Mouse (Mus musculus) MEL (cell line): ENCODE measurements around the gene Vps9d1. TPM values are rescaled to one million over a fixed set of nuclear protein-coding genes. Genes with fewer than 3 reads are reported as not detected.

Experiments used
- DNase-seq: peaks from one replicate; pipeline ENCODE4 v3.0.0; 2011; ENCODE audit warnings: low read depth, low spot score
- H3K27ac ChIP-seq: 2 replicates; pipeline ENCODE4 v1.5.1; 2012; ENCODE audit warnings: low read depth, mild to moderate bottlenecking, control low read depth, low read length, moderate library complexity; ENCODE audit not compliant: control insufficient read depth
- H3K27me3 ChIP-seq, 2 experiments: fragments of 150-350 bp in 1 of 2; sonication (generic) in 1 of 2; 2 replicates each; pipeline ENCODE4 v1.6.1; 2012; ENCODE audit warnings: low read length in 2 of 2, mild to moderate bottlenecking in 2 of 2, improper control_type of control experiment in 1 of 2, moderate library complexity in 1 of 2; ENCODE audit not compliant: insufficient read depth in 2 of 2, control insufficient read depth in 1 of 2
- H3K36me3 ChIP-seq, 2 experiments: 2 replicates each; pipeline ENCODE4 v1.6.1; 2012 to 2014; ENCODE audit warnings: low read length in 2 of 2, improper control_type of control experiment in 1 of 2, inconsistent platforms in 1 of 2, mild to moderate bottlenecking in 1 of 2; ENCODE audit not compliant: insufficient read depth in 2 of 2, control insufficient read depth in 1 of 2
- H3K4me1 ChIP-seq, 2 experiments: fragments of 150-350 bp in 1 of 2; sonication (generic) in 1 of 2; 2 replicates each; pipeline ENCODE4 v1.6.1; 2012; ENCODE audit warnings: low read length in 2 of 2, improper control_type of control experiment in 1 of 2, mild to moderate bottlenecking in 1 of 2; ENCODE audit not compliant: insufficient read depth in 2 of 2, control insufficient read depth in 1 of 2
- H3K4me3 ChIP-seq, 2 experiments: fragments of 150-350 bp in 1 of 2; sonication (generic) in 1 of 2; 2 replicates each; pipeline ENCODE4 v1.5.1; 2012; ENCODE audit warnings: low read depth in 2 of 2, low read length in 2 of 2, mild to moderate bottlenecking in 2 of 2, moderate library complexity in 2 of 2, control low read depth in 1 of 2, improper control_type of control experiment in 1 of 2; ENCODE audit not compliant: control insufficient read depth in 1 of 2, insufficient read depth in 1 of 2
- H3K79me2 ChIP-seq: 2 replicates; pipeline ENCODE4 v1.6.1; 2012; ENCODE audit warnings: mild to moderate bottlenecking, low read length, moderate library complexity; ENCODE audit not compliant: control insufficient read depth, poor library complexity, insufficient read depth
- H3K9ac ChIP-seq: 2 replicates; pipeline ENCODE4 v1.6.1; 2012; ENCODE audit warnings: low read depth, mild to moderate bottlenecking, control low read depth, low read length, moderate library complexity; ENCODE audit not compliant: control insufficient read depth, poor library complexity, severe bottlenecking
- H3K9me3 ChIP-seq: fragments of 150-350 bp; sonication (generic); replicated peaks from 2 replicates; pipeline ENCODE4 v1.6.1; 2012; ENCODE audit warnings: mild to moderate bottlenecking, low read length, improper control_type of control experiment, moderate library complexity; ENCODE audit not compliant: insufficient read depth
- CHD1 ChIP-seq: IDR thresholded peaks from 2 replicates; pipeline ENCODE4 v1.6.1; 2012; ENCODE audit warnings: low read depth, mild to moderate bottlenecking, inconsistent platforms, low read length, improper control_type of control experiment
- ETS1 ChIP-seq: IDR thresholded peaks from 2 replicates; pipeline ENCODE4 v1.6.1; 2012; ENCODE audit warnings: low read depth, mild to moderate bottlenecking, inconsistent platforms, low read length, improper control_type of control experiment, moderate library complexity
- GABPA ChIP-seq: IDR thresholded peaks from 2 replicates; pipeline ENCODE4 v1.6.1; 2012; ENCODE audit warnings: low read depth, mild to moderate bottlenecking, inconsistent platforms, low read length, improper control_type of control experiment, moderate library complexity
- HCFC1 ChIP-seq: IDR thresholded peaks from 2 replicates; pipeline ENCODE4 v1.6.1; 2012; ENCODE audit warnings: low read depth, mild to moderate bottlenecking, inconsistent platforms, low read length, improper control_type of control experiment, moderate library complexity
- JUND ChIP-seq: IDR thresholded peaks from 2 replicates; pipeline ENCODE4 v1.6.1; 2011; ENCODE audit warnings: low read depth, mild to moderate bottlenecking, improper control_type of control experiment, low read length
- MAFK ChIP-seq: IDR thresholded peaks from 2 replicates; pipeline ENCODE4 v1.6.1; 2011; ENCODE audit warnings: low read depth, mild to moderate bottlenecking, low read length, improper control_type of control experiment, borderline replicate concordance
- MAZ ChIP-seq: IDR thresholded peaks from 2 replicates; pipeline ENCODE4 v1.6.1; 2012; ENCODE audit warnings: low read depth, mild to moderate bottlenecking, inconsistent platforms, low read length, improper control_type of control experiment
- MXI1 ChIP-seq: IDR thresholded peaks from 2 replicates; pipeline ENCODE4 v1.6.1; 2011; ENCODE audit warnings: mild to moderate bottlenecking, low read depth, low read length, improper control_type of control experiment
- NELFE ChIP-seq: IDR thresholded peaks from 2 replicates; pipeline ENCODE4 v1.6.1; 2011; ENCODE audit warnings: low read depth, low read length, improper control_type of control experiment
- NRF1 ChIP-seq: IDR thresholded peaks from 2 replicates; pipeline ENCODE4 v1.6.1; 2014; ENCODE audit warnings: low read depth, mild to moderate bottlenecking, inconsistent platforms, low read length, improper control_type of control experiment, moderate library complexity; ENCODE audit not compliant: poor library complexity, insufficient read depth, severe bottlenecking
- POLR2A ChIP-seq, 2 experiments: IDR thresholded peaks; 2 replicates each; pipeline ENCODE4 v1.6.1; 2011 to 2012; ENCODE audit warnings: low read length in 2 of 2, mild to moderate bottlenecking in 2 of 2, control low read depth in 1 of 2, improper control_type of control experiment in 1 of 2, low read depth in 1 of 2, moderate library complexity in 1 of 2; ENCODE audit not compliant: control insufficient read depth in 1 of 2, insufficient read depth in 1 of 2, poor library complexity in 1 of 2
- POLR2AphosphoS2 ChIP-seq: IDR thresholded peaks from 2 replicates; pipeline ENCODE4 v1.6.1; 2011; ENCODE audit warnings: low read length, improper control_type of control experiment
- RAD21 ChIP-seq: IDR thresholded peaks from 2 replicates; pipeline ENCODE4 v1.6.1; 2011; ENCODE audit warnings: mild to moderate bottlenecking, low read depth, low read length, improper control_type of control experiment
- RCOR1 ChIP-seq: IDR thresholded peaks from 2 replicates; pipeline ENCODE4 v1.6.1; 2012; ENCODE audit warnings: low read depth, mild to moderate bottlenecking, inconsistent platforms, low read length, improper control_type of control experiment
- SIN3A ChIP-seq: IDR thresholded peaks from 2 replicates; pipeline ENCODE4 v1.6.1; 2012; ENCODE audit warnings: low read length, improper control_type of control experiment, inconsistent platforms
- TCF12 ChIP-seq: IDR thresholded peaks from 2 replicates; pipeline ENCODE4 v1.6.1; 2014; ENCODE audit warnings: low read depth, mild to moderate bottlenecking, inconsistent platforms, low read length, improper control_type of control experiment, moderate library complexity
- UBTF ChIP-seq: IDR thresholded peaks from 2 replicates; pipeline ENCODE4 v1.6.1; 2012; ENCODE audit warnings: low read depth, mild to moderate bottlenecking, inconsistent platforms, low read length, improper control_type of control experiment, moderate library complexity, borderline replicate concordance; ENCODE audit not compliant: insufficient read depth
- ZKSCAN1 ChIP-seq: IDR thresholded peaks from 2 replicates; pipeline ENCODE4 v1.6.1; 2012; ENCODE audit warnings: low read depth, mild to moderate bottlenecking, inconsistent platforms, low read length, improper control_type of control experiment, moderate library complexity
- polyA plus RNA-seq, 2 experiments: library from polyadenylated mRNA; stranded (reverse) in 1 of 2; unstranded in 1 of 2; fragments of >175 nt in 1 of 2; fragments of >200 nt in 1 of 2; gene quantifications; 2 replicates each; pipeline versions ENCODE4 v1.2.1 to v1.2.4; 2012; ENCODE audit warnings: low replicate concordance in 2 of 2, low read depth in 1 of 2; ENCODE audit not compliant: insufficient read length in 2 of 2, insufficient read depth in 1 of 2, missing spikeins in 1 of 2
- total RNA-seq: library from RNA; depleted of rRNA; stranded (reverse); fragments of 300-350 nt; gene quantifications from 2 replicates; pipeline ENCODE4 v1.2.3, GENCODE M21; 2012

Vps9d1 gene
- total and polyA plus RNA-seq, 3 experiments, result 4.4 to 12.2 TPM; not detected in 1

DNA sequence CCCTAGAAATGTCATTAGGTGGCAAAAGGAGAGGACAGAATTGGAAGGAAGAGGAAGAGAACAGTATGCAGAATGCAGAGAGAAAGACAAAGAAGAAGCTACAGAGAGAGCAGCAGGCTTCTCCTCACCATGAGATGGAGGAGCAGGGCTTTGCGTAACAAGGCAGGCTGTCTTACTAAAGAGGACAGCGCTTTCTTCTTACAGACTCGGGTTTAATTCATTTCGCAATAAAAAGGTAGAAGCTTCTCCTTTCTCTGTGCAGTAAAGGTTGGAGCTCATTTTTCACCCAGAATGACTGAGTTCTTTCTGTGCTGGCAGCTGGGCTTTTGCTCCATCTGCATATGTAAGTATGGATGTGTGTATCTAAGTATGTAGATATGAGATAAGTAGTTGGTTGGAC lies 25.7 kb upstream of the Vps9d1 start:
- Histone ChIP-seq H3K36me3 (peaks cover 0 to 2% of the 10 kb centered on the region in 2 experiments; a peak in 1 of 4 replicates), H3K4me1 (no peaks in the 10 kb centered on the region), H3K9me3 (no peaks in the 10 kb centered on the region), H3K4me3 (no peak overlapping the region), H3K9ac (no peak overlapping the region), H3K79me2 (no peaks in the 10 kb centered on the region), H3K27ac (no peak overlapping the region), H3K27me3 (no peaks in the 10 kb centered on the region)
- TF ChIP-seq NELFE (no peak), ETS1 (no peak), POLR2A (IDR thresholded peaks at IDR 0.05; ENCODE audit: control insufficient read depth in 1 of 2, insufficient read depth in 1 of 2, low read depth in 1 of 2, low read length in 2 of 2, poor library complexity in 1 of 2) (no peak), MXI1 (no peak), MAFK (no peak), JUND (no peak)
- no peak for DNase-seq

DNA sequence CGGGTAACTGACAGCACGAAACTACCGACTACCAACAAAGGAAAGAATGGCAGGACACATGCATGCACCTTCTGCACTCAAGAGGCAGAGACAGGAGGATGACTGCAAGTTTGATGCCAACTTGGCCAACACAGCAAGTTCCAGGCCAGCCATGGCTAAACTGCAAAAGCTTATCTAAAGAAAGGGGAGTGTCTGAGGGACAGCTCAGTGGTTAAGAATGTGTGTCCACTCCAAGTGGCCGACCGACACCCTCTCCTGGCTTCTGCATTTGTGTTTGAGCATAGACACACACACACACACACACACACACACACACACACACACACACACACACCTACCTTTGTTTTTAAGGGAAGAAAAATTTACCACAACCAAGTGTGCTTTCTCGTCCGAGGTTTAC lies 24.3 kb upstream of the Vps9d1 start:
- DNase-seq, result no peak
- H3K79me2 ChIP-seq, result no peaks in the 10 kb centered on the region
- no peak overlapping the region for H3K9ac ChIP-seq
- H3K4me3 ChIP-seq, result no peak overlapping the region
- TF ChIP-seq ZKSCAN1 (no peak), TCF12 (no peak), POLR2AphosphoS2 (no peak)
- H3K27ac ChIP-seq, result no peak overlapping the region
- H3K36me3 ChIP-seq, result peaks cover 0 to 2% of the 10 kb centered on the region in 2 experiments; a peak in 1 of 4 replicates
- no peaks in the 10 kb centered on the region for H3K27me3 ChIP-seq
- no peaks in the 10 kb centered on the region for H3K4me1 ChIP-seq
- no peaks in the 10 kb centered on the region for H3K9me3 ChIP-seq

DNA sequence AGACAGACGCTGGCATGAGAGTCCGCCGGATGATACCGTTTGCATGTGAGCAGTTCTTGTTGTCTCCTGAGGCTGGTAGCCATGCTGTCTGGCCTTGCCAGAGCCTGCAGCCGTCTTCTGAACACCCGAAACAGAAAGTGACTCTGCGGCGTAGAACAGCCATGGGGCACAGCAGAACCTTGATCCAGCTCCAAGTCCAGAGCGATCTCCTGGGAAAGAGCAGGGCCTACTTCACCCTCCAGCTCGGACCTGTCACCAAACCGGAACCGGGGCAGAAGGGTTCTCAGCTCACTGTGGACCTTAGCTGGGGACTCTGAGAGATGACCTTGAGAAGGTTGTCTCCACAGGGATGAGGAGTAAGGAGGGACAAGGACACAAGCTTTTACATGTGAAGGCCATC lies 20.9 kb upstream of the Vps9d1 start:
- H3K27me3 ChIP-seq, result no peaks in the 10 kb centered on the region
- H3K9me3 ChIP-seq, result no peaks in the 10 kb centered on the region
- no peaks in the 10 kb centered on the region; a peak in 2 of 4 replicates for H3K36me3 ChIP-seq
- H3K79me2 ChIP-seq, result no peaks in the 10 kb centered on the region
- no peak for TF ChIP-seq MXI1
- TF ChIP-seq RCOR1, result no peak
- TF ChIP-seq UBTF, result no peak
- H3K9ac ChIP-seq, result no peak overlapping the region
- no peaks in the 10 kb centered on the region for H3K4me1 ChIP-seq
- no peak overlapping the region for H3K4me3 ChIP-seq
- no peak for DNase-seq
- no peak overlapping the region for H3K27ac ChIP-seq

DNA sequence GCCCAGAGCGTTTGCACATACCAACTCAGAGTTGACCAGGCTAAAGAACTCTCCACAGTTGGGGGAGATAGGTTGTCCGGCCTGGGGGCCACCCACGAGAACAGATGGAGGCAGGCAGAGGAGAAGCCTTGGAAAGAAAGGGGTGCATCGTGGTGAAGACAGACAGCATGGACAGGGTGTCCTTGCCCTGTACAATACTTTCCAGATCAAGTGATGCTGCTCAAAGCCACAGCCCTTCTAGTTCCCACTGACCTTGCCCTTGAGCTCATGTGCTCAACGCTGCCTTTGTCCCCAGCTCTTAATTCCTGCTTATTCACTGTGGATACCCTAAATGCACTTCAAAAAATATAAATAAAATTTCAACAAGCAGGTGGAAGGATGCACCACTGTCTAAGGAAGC lies 20.3 kb upstream of the Vps9d1 start:
- no peaks in the 10 kb centered on the region for H3K79me2 ChIP-seq
- H3K36me3 ChIP-seq, result no peaks in the 10 kb centered on the region; a peak in 2 of 4 replicates
- TF ChIP-seq POLR2AphosphoS2 (no peak), SIN3A (no peak), CHD1 (no peak), RAD21 (no peak), NRF1 (no peak), HCFC1 (no peak), ZKSCAN1 (no peak), GABPA (no peak), MAZ (no peak)
- H3K9me3 ChIP-seq, result no peaks in the 10 kb centered on the region
- DNase-seq, result no peak
- no peak overlapping the region for H3K27ac ChIP-seq
- no peaks in the 10 kb centered on the region for H3K4me1 ChIP-seq
- no peaks in the 10 kb centered on the region for H3K27me3 ChIP-seq
- H3K9ac ChIP-seq, result no peak overlapping the region
- no peak overlapping the region for H3K4me3 ChIP-seq
